Mouse (Mus musculus): ENCODE data around the gene Eif4a2. TPM values are rescaled to one million over a fixed set of nuclear protein-coding genes. Genes with fewer than 3 reads are reported as not detected.
A peak's percentile ranks its signal among the peaks of the same experiment; 100 is the strongest.

Eif4a2 gene
- polyA plus RNA-seq, 1 experiment from 2014 or later: 323 TPM

DNA sequence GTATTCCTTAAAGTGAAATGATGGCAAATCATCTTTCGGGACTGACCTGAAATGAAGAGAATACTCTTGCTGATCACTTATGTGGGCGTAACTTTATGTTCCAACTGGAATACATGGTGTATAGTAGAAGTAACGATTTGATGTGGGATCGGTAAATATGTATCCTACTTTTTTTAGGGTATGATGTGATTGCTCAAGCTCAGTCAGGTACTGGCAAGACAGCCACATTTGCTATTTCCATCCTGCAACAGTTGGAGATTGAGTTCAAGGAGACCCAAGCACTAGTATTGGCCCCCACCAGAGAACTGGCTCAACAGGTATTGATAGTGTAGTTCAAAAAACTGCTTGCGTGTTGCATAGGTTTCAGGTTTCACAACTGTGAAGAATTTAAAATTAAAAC is 1.7 kb downstream of the Eif4a2 start:
- 6% methylated on average over 5 of the region's 5 CpGs for WGBS
- H3K27ac ChIP-seq (replicated peaks): no peak overlapping the region
- peaks cover 45% of the 10 kb centered on the region for H3K36me3 ChIP-seq

DNA sequence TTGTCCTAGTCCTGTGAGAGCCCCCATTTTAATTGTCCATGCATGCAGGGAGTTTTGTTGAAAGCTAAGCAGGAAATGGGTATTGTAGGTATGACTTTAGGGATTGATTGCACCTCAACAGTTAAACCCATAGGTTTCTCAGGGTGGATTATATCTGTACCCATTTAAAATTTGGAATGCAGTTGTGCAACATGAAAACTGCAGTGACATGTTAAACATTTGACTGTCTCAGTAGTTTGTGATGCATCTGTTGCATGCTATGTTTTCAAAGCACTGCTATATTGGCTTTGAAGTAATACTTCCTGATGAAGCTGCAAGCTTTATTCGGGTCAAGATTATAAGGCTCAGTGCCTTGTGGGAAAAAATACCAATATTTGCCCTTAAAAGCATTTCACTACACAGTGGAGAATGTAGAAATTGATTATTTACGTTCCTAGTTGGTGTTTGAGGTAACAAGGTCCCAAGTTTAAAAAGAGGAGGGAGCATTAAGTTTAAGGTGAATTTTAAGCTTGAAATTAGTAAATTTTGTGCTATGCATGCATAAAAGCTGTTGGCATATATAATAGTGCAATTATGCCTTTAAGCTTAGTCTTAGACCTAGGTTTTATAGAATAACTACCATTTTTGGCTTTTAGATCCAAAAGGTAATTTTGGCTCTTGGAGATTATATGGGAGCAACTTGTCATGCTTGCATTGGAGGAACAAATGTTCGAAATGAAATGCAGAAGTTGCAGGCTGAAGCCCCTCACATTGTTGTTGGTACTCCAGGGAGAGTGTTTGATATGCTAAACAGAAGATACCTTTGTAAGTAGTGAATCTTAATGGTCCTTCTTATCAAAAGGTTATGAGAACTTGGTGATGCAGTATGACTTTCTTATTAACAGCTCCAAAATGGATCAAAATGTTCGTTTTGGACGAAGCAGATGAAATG is 2.4 kb downstream of the Eif4a2 start:
- peak overlapping the region; percentile 96 for H3K4me2 ChIP-seq
- H3K9me3 ChIP-seq: no peaks in the 10 kb centered on the region
- peak overlapping the region; percentile 74 for H3K4me3 ChIP-seq
- H3K4me1 ChIP-seq (replicated peaks): peaks cover 46% of the 10 kb centered on the region
- peak overlapping the region; percentile 95 for H3K9ac ChIP-seq
- no peak overlapping the region for H3K27ac ChIP-seq (replicated peaks)
- 60% methylated on average over 5 of the region's 5 CpGs for WGBS
- no peak for ATAC-seq (ENCODE audit: low FRiP score, low read depth)
- H3K27me3 ChIP-seq: no peaks in the 10 kb centered on the region
- peaks cover 52% of the 10 kb centered on the region for H3K36me3 ChIP-seq

More for the DNA sequence above, 1.7 kb downstream of the Eif4a2 start:
- H3K9me3 ChIP-seq: no peaks in the 10 kb centered on the region
- H3K4me2 ChIP-seq: peak overlapping the region; percentile 96
- peak overlapping the region; percentile 95 for H3K9ac ChIP-seq
- H3K27me3 ChIP-seq: no peaks in the 10 kb centered on the region
- H3K4me1 ChIP-seq (replicated peaks): peaks cover 46% of the 10 kb centered on the region
- no peak for ATAC-seq (ENCODE audit: low FRiP score, low read depth)
- H3K4me3 ChIP-seq: peak overlapping the region; percentile 74

DNA sequence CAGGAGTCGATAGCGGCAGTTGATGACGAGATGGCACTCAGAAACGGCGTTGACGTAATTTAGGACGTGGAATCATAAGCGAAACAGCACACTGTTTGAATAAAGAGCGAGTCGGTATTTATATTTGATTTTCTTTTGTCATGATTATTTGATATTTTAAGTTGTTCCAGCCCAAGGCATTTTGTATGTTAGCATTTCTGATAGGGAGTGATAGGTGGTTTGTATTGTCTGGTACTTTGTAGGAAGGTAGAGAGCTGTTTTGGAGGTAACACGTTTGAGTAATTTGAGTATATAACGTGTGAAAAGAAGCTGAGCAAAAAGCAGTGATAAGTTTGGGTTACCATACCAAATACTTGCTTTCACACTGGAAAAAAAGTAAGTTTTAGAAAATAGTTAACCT is 5.1 kb downstream of the Eif4a2 start:
- H3K4me2 ChIP-seq: no peak overlapping the region
- H3K9ac ChIP-seq: no peak overlapping the region
- no peak overlapping the region for H3K27ac ChIP-seq (replicated peaks)
- 81% methylated on average over 12 of the region's 12 CpGs for WGBS
- H3K4me3 ChIP-seq: no peak overlapping the region
- no peak for ATAC-seq (ENCODE audit: low FRiP score, low read depth)
- H3K4me1 ChIP-seq (replicated peaks): peaks cover 42% of the 10 kb centered on the region
- no peaks in the 10 kb centered on the region for H3K27me3 ChIP-seq
- H3K36me3 ChIP-seq: peaks cover 70% of the 10 kb centered on the region
- H3K9me3 ChIP-seq: no peaks in the 10 kb centered on the region

DNA sequence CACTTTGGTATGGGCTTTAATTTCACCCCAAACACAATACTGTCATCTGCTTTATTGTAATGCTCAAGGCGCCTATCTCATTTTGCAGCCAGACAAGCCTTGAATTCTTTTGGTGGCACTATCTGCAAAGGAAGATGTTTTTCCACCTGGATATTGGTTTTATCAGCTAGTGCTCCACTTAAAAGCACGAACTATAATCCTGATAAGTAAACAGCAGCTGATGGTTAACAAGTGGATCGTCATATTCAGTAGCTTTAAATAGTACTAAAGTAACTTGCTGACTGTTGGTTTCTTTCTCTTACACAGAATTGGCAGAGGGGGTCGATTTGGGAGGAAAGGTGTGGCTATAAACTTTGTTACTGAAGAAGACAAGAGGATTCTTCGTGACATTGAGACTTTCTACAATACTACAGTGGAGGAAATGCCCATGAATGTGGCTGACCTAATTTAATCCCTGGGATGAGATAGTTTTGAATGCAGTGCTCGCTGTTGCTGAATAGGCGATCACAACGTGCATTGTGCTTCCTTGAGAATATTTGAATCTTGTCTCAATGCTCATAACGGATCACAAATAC is 5.7 kb downstream of the Eif4a2 start:
- H3K36me3 ChIP-seq: peaks cover 74% of the 10 kb centered on the region
- no peak overlapping the region for H3K27ac ChIP-seq (replicated peaks)
- no peaks in the 10 kb centered on the region for H3K9me3 ChIP-seq
- no peak for ATAC-seq (ENCODE audit: low FRiP score, low read depth)
- H3K27me3 ChIP-seq: no peaks in the 10 kb centered on the region
- WGBS: 56% methylated on average over 9 of the region's 9 CpGs
- H3K4me1 ChIP-seq (replicated peaks): peaks cover 42% of the 10 kb centered on the region
- H3K9ac ChIP-seq: no peak overlapping the region
- no peak overlapping the region for H3K4me2 ChIP-seq
- no peak overlapping the region for H3K4me3 ChIP-seq

DNA sequence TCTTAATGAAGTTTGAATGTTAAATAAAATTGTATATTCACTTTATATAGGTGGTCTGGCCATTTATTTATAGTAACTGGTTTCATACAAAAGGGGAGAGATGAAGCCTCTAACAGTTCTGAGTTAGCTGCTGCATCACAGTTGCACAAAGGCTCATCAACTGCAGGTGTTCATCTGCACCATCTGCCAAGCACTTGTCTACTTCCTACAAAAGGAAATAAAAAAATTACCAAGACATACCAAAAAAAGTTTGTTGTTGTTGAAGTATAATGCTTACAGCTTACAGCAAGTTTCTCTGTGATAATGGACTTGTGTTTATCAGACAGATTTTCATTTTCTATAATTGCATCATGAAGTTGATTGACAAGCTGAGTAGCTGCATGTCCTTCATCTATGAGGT is 6.7 kb downstream of the Eif4a2 start:
- H3K36me3 ChIP-seq: peaks cover 72% of the 10 kb centered on the region
- no peak for ATAC-seq (ENCODE audit: low FRiP score, low read depth)

DNA sequence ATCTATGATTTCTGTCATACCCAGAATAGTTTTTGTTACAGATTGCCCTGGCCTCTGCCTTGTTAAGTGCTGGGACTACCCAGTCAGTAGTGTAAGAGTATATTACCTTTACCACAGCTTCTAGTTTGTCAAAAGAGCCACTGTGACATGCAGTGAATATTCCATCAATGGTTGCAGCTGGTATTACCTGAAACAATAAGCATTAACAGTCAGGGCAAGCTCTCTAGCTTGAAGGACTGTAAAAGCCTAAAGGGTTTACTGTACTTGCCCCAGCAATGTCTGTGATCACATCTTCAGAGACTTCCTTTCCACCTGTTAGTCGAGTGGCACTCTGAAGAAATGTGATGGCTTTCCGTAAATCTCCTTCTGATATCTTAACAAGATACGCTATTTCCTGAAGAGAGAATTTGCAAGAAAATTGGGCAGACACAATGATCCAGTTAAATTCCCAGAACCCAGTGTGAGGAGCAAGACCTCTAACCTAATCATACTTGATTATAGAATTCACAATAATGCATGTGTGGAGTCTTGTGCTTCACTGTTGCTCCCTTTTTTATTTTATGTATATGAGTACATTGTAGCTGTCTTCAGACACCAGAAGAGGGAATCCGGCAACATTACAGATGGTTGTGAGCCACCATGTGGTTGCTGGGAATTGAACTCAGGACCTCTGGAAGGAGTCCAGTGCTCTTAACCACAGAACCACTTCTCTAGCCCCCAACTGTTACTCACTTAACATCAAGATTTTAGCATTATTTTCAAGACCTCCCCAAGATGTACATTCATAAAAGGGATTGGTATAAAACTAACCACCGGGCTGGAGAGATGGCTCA is 7.3 kb downstream of the Eif4a2 start:
- H3K27ac ChIP-seq (replicated peaks): no peak overlapping the region
- peaks cover 66% of the 10 kb centered on the region for H3K36me3 ChIP-seq
- no peak overlapping the region for H3K4me3 ChIP-seq
- H3K9me3 ChIP-seq: no peaks in the 10 kb centered on the region
- no peak overlapping the region for H3K9ac ChIP-seq
- peaks cover 35% of the 10 kb centered on the region for H3K4me1 ChIP-seq (replicated peaks)
- no peaks in the 10 kb centered on the region for H3K27me3 ChIP-seq
- 67% methylated on average over 5 of the region's 5 CpGs for WGBS
- H3K4me2 ChIP-seq: no peak overlapping the region
- no peak for ATAC-seq (ENCODE audit: low FRiP score, low read depth)

More for the DNA sequence above, 6.7 kb downstream of the Eif4a2 start:
- Histone ChIP-seq H3K4me1 (replicated peaks) (peaks cover 41% of the 10 kb centered on the region), H3K4me2 (no peak overlapping the region), H3K4me3 (no peak overlapping the region), H3K27me3 (no peaks in the 10 kb centered on the region), H3K27ac (replicated peaks) (no peak overlapping the region), H3K9ac (no peak overlapping the region), H3K9me3 (no peaks in the 10 kb centered on the region)

DNA sequence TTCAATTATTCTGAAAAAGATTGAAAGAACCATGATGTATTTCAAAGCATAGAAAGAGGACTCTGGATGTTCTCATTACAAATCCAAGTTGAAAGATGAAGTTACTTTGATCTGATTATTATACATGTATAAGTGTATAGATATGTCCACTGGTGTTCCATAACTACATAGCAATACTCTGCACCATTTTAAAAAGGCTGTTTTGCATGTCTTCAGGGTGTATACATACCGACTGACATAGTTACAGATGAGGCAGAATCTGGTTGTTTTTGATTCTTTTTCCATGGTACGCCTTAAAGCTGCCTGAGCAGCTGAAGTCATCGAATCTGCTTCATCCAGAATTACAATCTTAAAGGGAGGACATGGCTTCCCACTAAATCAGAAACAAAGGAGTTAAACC is 8.2 kb downstream of the Eif4a2 start:
- peaks cover 61% of the 10 kb centered on the region for H3K36me3 ChIP-seq
- H3K4me3 ChIP-seq: no peak overlapping the region
- H3K4me2 ChIP-seq: no peak overlapping the region
- H3K27ac ChIP-seq (replicated peaks): no peak overlapping the region
- no peak overlapping the region for H3K9ac ChIP-seq
- H3K4me1 ChIP-seq (replicated peaks): peaks cover 26% of the 10 kb centered on the region
- H3K27me3 ChIP-seq: no peaks in the 10 kb centered on the region
- no peak for ATAC-seq (ENCODE audit: low FRiP score, low read depth)
- WGBS: 86% methylated on average over 3 of the region's 3 CpGs
- H3K9me3 ChIP-seq: no peaks in the 10 kb centered on the region

DNA sequence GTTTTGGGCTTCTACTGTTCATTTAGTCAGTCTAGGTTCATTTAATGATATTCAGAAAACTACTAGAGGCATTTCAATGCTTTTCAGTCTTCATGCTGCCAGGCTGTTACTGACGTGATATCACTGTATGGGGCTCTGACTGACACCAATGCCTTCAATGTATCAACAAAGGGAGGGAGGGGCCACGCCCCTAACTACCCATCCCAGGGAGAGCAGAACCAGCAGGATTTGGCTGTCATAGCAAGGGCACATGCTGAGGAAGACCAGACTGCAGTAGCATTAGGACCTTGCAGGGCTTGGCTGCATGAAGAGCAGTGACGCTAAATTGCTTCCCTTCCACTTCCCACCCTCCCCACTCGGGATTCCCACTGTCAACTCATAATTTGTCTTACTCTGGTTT is 9.9 kb downstream of the Eif4a2 start:
- ATAC-seq (ENCODE audit: low FRiP score, low read depth): no peak
- Histone ChIP-seq H3K27me3 (no peaks in the 10 kb centered on the region), H3K4me3 (no peak overlapping the region), H3K9ac (no peak overlapping the region), H3K4me2 (no peak overlapping the region), H3K9me3 (no peaks in the 10 kb centered on the region), H3K27ac (replicated peaks) (no peak overlapping the region), H3K4me1 (replicated peaks) (peaks cover 9% of the 10 kb centered on the region), H3K36me3 (peaks cover 53% of the 10 kb centered on the region)
- WGBS: 59% methylated on average over 4 of the region's 4 CpGs

DNA sequence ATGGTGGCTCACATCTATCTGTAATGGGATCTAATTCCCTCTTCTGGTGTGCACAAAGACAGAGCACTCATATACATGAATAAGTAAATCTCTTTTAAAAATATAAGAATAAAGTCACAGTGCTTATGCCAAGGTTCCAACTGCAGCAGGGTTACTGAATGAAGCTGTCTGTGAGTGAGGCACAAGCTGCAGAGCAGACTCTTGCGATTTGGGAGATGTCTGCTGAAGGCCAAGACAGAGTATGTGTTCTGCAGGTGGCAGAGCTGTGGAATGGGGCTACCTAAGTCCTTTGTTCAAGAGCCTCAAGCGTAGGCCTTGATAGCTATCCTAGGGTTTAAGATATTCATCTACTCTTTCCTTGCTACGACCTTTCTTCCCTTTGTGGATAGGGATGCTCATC is 15.2 kb downstream of the Eif4a2 start:
- no peak for ATAC-seq (ENCODE audit: low FRiP score, low read depth)
- Histone ChIP-seq H3K4me2 (no peak overlapping the region), H3K4me3 (no peak overlapping the region), H3K27me3 (no peaks in the 10 kb centered on the region), H3K36me3 (peaks cover 22% of the 10 kb centered on the region), H3K9ac (no peak overlapping the region), H3K9me3 (no peaks in the 10 kb centered on the region), H3K27ac (replicated peaks) (no peak overlapping the region), H3K4me1 (replicated peaks) (peaks cover 10% of the 10 kb centered on the region)
- WGBS: 97% methylated on average over 3 of the region's 3 CpGs

DNA sequence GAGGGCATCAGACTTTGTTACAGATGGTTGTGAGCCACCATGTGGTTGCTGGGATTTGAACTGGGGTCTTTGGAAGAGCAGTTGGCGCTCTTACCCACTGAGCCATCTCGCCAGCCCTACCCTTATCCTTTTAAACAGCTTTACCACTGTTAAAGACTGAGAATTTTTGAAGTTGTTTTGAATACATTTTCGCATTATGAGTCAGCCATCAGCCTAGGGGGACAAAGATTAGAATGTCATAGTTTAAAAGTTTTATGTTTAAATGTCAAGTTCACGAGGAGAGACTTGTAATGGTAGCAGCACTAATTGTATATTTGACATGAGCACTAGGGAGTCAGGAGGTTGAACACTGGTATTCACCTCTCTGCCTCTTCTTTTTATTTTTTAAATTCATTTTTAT is 15.9 kb downstream of the Eif4a2 start:
- Histone ChIP-seq H3K27me3 (no peaks in the 10 kb centered on the region), H3K27ac (replicated peaks) (no peak overlapping the region), H3K4me3 (no peak overlapping the region), H3K4me1 (replicated peaks) (peaks cover 10% of the 10 kb centered on the region), H3K9me3 (no peaks in the 10 kb centered on the region), H3K4me2 (no peak overlapping the region), H3K9ac (no peak overlapping the region), H3K36me3 (peaks cover 19% of the 10 kb centered on the region)
- over 99% methylated on average over 4 of the region's 4 CpGs for WGBS
- ATAC-seq (ENCODE audit: low FRiP score, low read depth): no peak

DNA sequence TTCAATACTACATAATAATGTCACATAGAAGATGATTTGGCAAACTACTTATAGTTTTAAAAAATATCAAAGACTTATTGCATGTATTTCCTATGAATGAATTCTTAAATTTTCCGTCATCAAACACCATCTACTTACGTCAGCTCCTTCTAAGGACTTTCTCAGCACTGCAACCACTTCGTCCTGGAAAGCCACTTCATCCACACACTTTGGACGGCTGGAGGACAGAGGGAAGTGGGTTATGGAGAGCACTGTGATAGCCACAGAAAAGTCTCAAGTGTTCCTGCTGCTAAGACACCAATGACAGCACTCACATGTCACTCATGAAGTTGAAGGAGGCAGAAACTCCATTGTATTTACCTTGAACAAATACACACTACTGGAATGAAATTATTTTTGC is 17.2 kb downstream of the Eif4a2 start:
- 96% methylated on average over 4 of the region's 4 CpGs for WGBS

DNA sequence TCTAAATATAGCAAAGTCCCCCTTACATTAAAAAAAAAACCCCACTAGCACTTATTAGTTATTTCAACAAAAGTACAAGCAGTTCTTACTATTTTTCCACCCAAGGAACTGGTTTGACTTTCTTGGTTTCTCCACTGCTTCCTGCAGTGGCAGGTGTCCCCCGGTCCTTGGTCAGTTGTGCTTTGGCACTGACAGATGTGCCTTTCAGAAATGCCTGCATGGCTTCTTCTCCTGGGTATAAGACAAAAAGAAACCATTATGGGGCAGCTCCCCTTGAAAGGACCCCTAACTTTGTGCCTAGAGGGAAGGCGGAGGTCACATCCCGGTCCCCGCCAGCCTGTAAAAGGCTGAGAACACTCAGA is 20.0 kb downstream of the Eif4a2 start:
- H3K4me1 ChIP-seq (replicated peaks): peaks cover 25% of the 10 kb centered on the region
- WGBS: 0% methylated on average over 4 of the region's 4 CpGs
- peak overlapping the region; percentile 97 for H3K27ac ChIP-seq (replicated peaks)
- ATAC-seq (ENCODE audit: low FRiP score, low read depth): no peak; the same call in 1 of the 2 replicates
- peak overlapping the region; percentile 71 for H3K4me3 ChIP-seq
- H3K36me3 ChIP-seq: peaks cover 7% of the 10 kb centered on the region
- H3K4me2 ChIP-seq: peak overlapping the region; percentile 87
- no peaks in the 10 kb centered on the region for H3K27me3 ChIP-seq
- no peaks in the 10 kb centered on the region for H3K9me3 ChIP-seq
- H3K9ac ChIP-seq: peak overlapping the region; percentile 82

More for the DNA sequence above, 17.2 kb downstream of the Eif4a2 start:
- H3K9ac ChIP-seq: no peak overlapping the region
- H3K36me3 ChIP-seq: peaks cover 19% of the 10 kb centered on the region
- ATAC-seq (ENCODE audit: low FRiP score, low read depth): no peak
- H3K27ac ChIP-seq (replicated peaks): no peak overlapping the region
- H3K4me3 ChIP-seq: no peak overlapping the region
- no peaks in the 10 kb centered on the region for H3K9me3 ChIP-seq
- H3K27me3 ChIP-seq: no peaks in the 10 kb centered on the region
- no peak overlapping the region for H3K4me2 ChIP-seq
- peaks cover 22% of the 10 kb centered on the region for H3K4me1 ChIP-seq (replicated peaks)
